Mouse (Mus musculus): ENCODE measurements around the gene Kank1.

DNA sequence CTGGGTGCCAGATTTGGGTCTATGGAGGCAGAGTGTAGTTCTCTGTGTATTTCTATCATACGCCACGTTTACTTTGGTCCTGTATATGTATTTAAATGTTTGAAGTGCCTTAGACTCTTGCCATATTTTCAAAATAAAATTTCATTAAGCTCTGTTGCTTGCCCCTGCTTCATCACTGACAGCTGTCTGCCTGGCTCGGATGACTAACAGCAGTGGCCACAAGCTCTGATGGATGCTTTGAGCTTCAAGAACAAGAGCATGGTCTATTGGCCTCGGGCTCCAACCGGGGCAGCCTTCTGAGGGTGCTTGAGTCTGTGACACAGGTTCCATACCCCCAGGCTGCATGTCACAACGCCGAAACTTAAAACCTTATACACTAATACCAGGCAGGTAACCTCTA lies 197.6 kb downstream of the Kank1 start:
- TF ChIP-seq CTCF (IDR thresholded peaks at IDR 0.05; ENCODE audit: low read depth, low read length) (no peak), POLR2A (IDR thresholded peaks at IDR 0.05; ENCODE audit: extremely low read depth, insufficient read depth, low read length) (no peak)
